Mouse (Mus musculus) hindlimb bud, embryonic 11.5 days (tissue): ENCODE measurements at regions not wholly inside any gene's neighbourhood (a gene's known extent, or its start where the extent isn't known, plus 50 kb on each side); places are given as distances from the start of the nearest gene placed in this dataset.

Source experiments
- DNase-seq: peaks from one replicate; pipeline ENCODE4 v3.0.0-alpha.2; 2012; ENCODE audit warnings: low read depth, low spot score; ENCODE audit errors: extremely low spot score

GRCm38 (mm10) chr1:105206216-105206615 lies 150.3 kb downstream of the Rnf152 start:
- no peak for DNase-seq

- DNase-seq: no peak
Observed at GRCm38 (mm10) chr1:105199305-105199704, 157.2 kb downstream of the Rnf152 start.

- no peak for DNase-seq
Observed at GRCm38 (mm10) chr1:105191126-105191525, 165.4 kb downstream of the Rnf152 start.

GRCm38 (mm10) chr1:105188920-105189266 lies 167.6 kb downstream of the Rnf152 start:
- no peak for DNase-seq

GRCm38 (mm10) chr1:105188210-105188919 lies 168.1 kb downstream of the Rnf152 start:
- DNase-seq: no peak

- DNase-seq: no peak
Observed at GRCm38 (mm10) chr1:105184470-105184869, 172.0 kb downstream of the Rnf152 start.

- no peak for DNase-seq
Observed at GRCm38 (mm10) chr1:105179371-105179823, 177.1 kb downstream of the Rnf152 start.

GRCm38 (mm10) chr1:105178773-105179172 lies 177.7 kb downstream of the Rnf152 start:
- DNase-seq: no peak

GRCm38 (mm10) chr1:105177938-105178337 lies 178.6 kb downstream of the Rnf152 start:
- no peak for DNase-seq

GRCm38 (mm10) chr1:105177015-105177762 lies 179.3 kb downstream of the Rnf152 start:
- no peak for DNase-seq

- no peak for DNase-seq
Observed at GRCm38 (mm10) chr1:105170979-105171378, 185.5 kb downstream of the Rnf152 start.

- no peak for DNase-seq
Observed at GRCm38 (mm10) chr1:105170114-105170506, 186.4 kb downstream of the Rnf152 start.

- DNase-seq: no peak
Observed at GRCm38 (mm10) chr1:105169455-105170113, 186.9 kb downstream of the Rnf152 start.

- no peak for DNase-seq
Observed at GRCm38 (mm10) chr1:105168808-105169207, 187.7 kb downstream of the Rnf152 start.

- DNase-seq: no peak
Observed at GRCm38 (mm10) chr1:105157459-105158124, 198.9 kb downstream of the Rnf152 start.

- DNase-seq: no peak
Observed at GRCm38 (mm10) chr1:105152175-105152828, 204.2 kb downstream of the Rnf152 start.

- no peak for DNase-seq
Observed at GRCm38 (mm10) chr1:105151466-105151846, 205.1 kb downstream of the Rnf152 start.

GRCm38 (mm10) chr1:105150624-105151465 lies 205.7 kb downstream of the Rnf152 start:
- no peak for DNase-seq

GRCm38 (mm10) chr1:105148792-105149191 lies 207.7 kb downstream of the Rnf152 start:
- no peak for DNase-seq

- DNase-seq: no peak
Observed at GRCm38 (mm10) chr1:105148048-105148447, 208.5 kb downstream of the Rnf152 start.
